Mouse (Mus musculus) limb, embryonic 11.5 days (tissue): ENCODE data around the gene 5330417C22Rik. TPM values are rescaled to one million over a fixed set of nuclear protein-coding genes. Genes with fewer than 3 reads are reported as not detected.

ENCODE experiments used
- ATAC-seq: fragments of 200-750 bp; cut with Nextera tagmentation; 2 replicates; pipeline ENCODE4 v1.8.0; 2017; ENCODE audit warnings: low read depth; ENCODE audit not compliant: insufficient number of reproducible peaks, low FRiP score, low TSS enrichment
- DNase-seq: peaks from one replicate; pipeline ENCODE4 v3.0.0-alpha.2; 2015; ENCODE audit warnings: low spot score
- H3K27ac ChIP-seq: fragments of 300-500 bp; sonication (generic); replicated peaks from 2 replicates; pipeline ENCODE4 v1.5.1; 2014; ENCODE audit warnings: low read depth, mild to moderate bottlenecking, low read length
- H3K27me3 ChIP-seq: fragments of 300-500 bp; sonication (generic); 2 replicates; pipeline ENCODE4 v1.6.1; 2014; ENCODE audit warnings: mild to moderate bottlenecking, low read length, mixed read lengths; ENCODE audit not compliant: control insufficient read depth, insufficient read depth
- H3K36me3 ChIP-seq: fragments of 300-500 bp; sonication (generic); 2 replicates; pipeline ENCODE4 v1.6.1; 2014; ENCODE audit warnings: mild to moderate bottlenecking, low read length, moderate library complexity, mixed read lengths; ENCODE audit not compliant: control insufficient read depth, insufficient read depth
- H3K4me1 ChIP-seq: fragments of 300-500 bp; sonication (generic); 2 replicates; pipeline ENCODE4 v1.6.1; 2014; ENCODE audit warnings: low read length, mixed read lengths; ENCODE audit not compliant: control insufficient read depth, insufficient read depth
- H3K4me2 ChIP-seq: fragments of 300-500 bp; sonication (generic); 2 replicates; pipeline ENCODE4 v1.6.1; 2014; ENCODE audit warnings: low read depth, mild to moderate bottlenecking, moderate library complexity; ENCODE audit not compliant: severe bottlenecking
- H3K4me3 ChIP-seq: fragments of 300-500 bp; sonication (generic); 2 replicates; pipeline ENCODE4 v1.5.1; 2014; ENCODE audit warnings: low read depth, low read length
- H3K9ac ChIP-seq: fragments of 300-500 bp; sonication (generic); 2 replicates; pipeline ENCODE4 v1.6.1; 2014; ENCODE audit warnings: mild to moderate bottlenecking, low read length
- H3K9me3 ChIP-seq: fragments of 300-500 bp; sonication (generic); 2 replicates; pipeline ENCODE4 v1.6.1; 2016; ENCODE audit warnings: low read length; ENCODE audit not compliant: control insufficient read depth
- WGBS: fragments of 180-500 bp; shearing (Covaris S2); extraction: QIAGEN DNeasy Blood & Tissue Kit; methylation state at CpG from one replicate; pipeline ENCODE4 v1.1.7; 2014; 5-methylcytosine and 5-hydroxymethylcytosine counted together
- polyA plus RNA-seq: library from polyadenylated mRNA; unstranded; fragments of >200 nt; fragmentation: Nextera tagmentation; extraction: Ambion mirVana; gene quantifications from 2 replicates; pipeline ENCODE4 v1.2.1, GENCODE M21; 2014

5330417C22Rik gene
- polyA plus RNA-seq, 1 experiment from 2014 or later, result 0.21 TPM

DNA sequence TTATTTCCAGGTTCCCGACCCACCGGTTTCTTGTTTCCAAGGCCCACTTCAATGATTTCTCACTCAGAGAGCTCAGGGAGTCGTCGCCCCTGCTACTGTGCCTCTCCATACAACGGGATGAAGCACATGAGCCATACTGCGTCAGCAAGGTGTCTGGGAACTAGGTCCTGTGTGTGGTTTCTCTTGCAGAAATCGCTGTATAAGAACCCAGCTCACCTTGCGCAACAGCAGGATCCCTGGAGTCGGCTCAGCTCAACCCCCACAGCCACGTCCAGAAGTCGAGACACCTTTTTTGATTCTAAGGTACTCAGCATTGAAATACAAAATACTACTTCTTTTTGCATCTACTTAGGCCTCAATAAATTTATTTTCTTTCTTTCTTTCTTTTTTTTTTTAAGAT lies 6.0 kb upstream of the 5330417C22Rik start:
- Histone ChIP-seq H3K9me3 (no peaks in the 10 kb centered on the region), H3K27ac (no peak overlapping the region), H3K4me1 (0 out of 2 replicates have a peak, but pooled peaks cover 2% of the 10 kb centered on the region), H3K4me3 (no peak overlapping the region), H3K9ac (no peak overlapping the region), H3K27me3 (no peaks in the 10 kb centered on the region), H3K4me2 (no peak overlapping the region), H3K36me3 (no peaks in the 10 kb centered on the region)
- no peak for DNase-seq
- WGBS, result 80% methylated on average over 11 of the region's 11 CpGs
- ATAC-seq, result no peak

DNA sequence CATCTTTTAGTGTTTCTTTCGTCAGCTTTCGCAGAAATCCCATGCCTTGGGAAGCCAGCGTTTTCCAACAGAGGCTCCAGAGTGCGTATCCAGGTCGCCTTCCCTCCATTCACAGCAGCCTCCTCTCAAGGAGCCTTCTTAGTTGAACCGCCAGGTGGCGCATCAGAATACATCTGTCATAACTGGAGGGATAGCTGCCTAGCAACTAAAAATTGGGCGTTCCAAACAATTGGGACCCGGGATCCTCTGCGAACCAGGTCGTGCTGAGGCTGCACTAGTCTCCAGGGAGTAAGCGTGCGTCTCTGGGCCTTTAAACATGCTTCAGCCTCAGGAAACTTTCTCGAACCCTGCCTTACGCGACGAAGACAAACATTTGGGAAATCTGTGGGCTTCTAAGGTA lies 967 bp upstream of the 5330417C22Rik start:
- 7% methylated on average over 17 of the region's 17 CpGs for WGBS
- H3K4me3 ChIP-seq, result no peak overlapping the region
- 0 out of 2 replicates have a peak, but pooled peaks cover 2% of the 10 kb centered on the region for H3K4me1 ChIP-seq
- peak overlapping the region; percentile 13; the same call in 1 of the 2 replicates for H3K9ac ChIP-seq
- peak overlapping the region; percentile 21; the same call in 1 of the 2 replicates for H3K4me2 ChIP-seq
- DNase-seq (peak; percentile 89), ATAC-seq (peak; percentile 64; the same call in 1 of the 2 replicates)
- H3K36me3 ChIP-seq, result no peaks in the 10 kb centered on the region
- H3K9me3 ChIP-seq, result no peaks in the 10 kb centered on the region
- H3K27ac ChIP-seq, result no peak overlapping the region
- H3K27me3 ChIP-seq, result peaks cover 16% of the 10 kb centered on the region

DNA sequence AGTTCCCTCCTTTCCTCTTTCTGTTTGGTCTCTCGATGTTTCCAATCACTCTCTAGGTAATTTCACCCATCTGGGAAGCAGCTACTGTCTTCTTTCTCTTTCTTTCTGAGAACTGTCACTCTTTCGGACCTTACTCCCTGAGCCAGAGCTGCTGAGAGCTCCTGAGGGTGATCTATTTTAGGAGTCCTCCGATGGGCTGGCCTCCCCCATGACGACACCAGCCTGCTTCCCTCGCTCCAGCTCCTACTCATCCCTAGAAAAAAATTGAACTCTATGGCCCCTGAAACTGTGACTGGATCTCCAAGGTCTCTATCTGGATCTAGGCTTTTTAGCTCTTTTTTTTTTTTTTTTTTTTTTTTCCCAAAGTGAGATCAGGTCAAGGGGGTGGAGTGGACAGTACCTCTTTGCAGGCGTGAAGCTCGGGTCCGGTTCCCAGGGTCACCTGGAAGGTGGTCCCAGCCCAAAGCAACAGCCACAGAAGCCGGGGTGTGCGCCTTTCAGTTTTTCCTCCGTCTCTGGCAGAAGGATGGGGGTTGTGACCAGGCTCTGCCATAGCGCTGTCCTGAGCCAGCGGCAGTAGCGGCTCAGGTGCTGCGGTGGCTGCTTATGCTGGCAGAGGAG lies 330 bp downstream of the 5330417C22Rik start:
- Histone ChIP-seq H3K9ac (no peak overlapping the region), H3K4me1 (0 out of 2 replicates have a peak, but pooled peaks cover 2% of the 10 kb centered on the region), H3K27me3 (peaks cover 16% of the 10 kb centered on the region), H3K27ac (no peak overlapping the region), H3K9me3 (no peaks in the 10 kb centered on the region), H3K36me3 (no peaks in the 10 kb centered on the region), H3K4me3 (peak overlapping the region; percentile 38), H3K4me2 (peak overlapping the region; percentile 84)
- DNase-seq (no peak), ATAC-seq (no peak)
- 7% methylated on average over 15 of the region's 15 CpGs for WGBS

DNA sequence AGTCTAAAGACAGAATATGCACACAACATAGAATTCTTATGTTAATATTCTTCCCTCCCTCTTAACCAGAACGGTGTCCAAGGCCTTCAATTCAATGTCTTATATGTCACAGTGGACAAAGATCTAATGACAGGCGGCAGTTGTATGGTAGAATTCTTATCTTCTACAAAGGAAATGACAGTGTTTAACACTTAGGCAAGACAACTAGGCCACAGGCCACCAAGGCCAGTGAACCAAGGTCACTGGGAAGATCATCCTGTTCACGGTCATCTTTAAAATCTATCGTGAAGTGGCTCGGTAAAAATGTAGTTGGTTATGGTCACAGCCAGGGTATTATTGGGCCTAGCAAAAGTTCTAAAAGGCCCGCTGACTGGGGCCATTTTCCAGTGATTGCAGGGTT lies 2.4 kb downstream of the 5330417C22Rik start, which contains the start of gene 1700013F07Rik:
Gene 1700013F07Rik, plus strand, starts transcription at position 200 of the 400 bp plus-strand sequence.
- no peak for ATAC-seq
- peaks cover 16% of the 10 kb centered on the region for H3K27me3 ChIP-seq
- no peaks in the 10 kb centered on the region for H3K36me3 ChIP-seq
- H3K4me2 ChIP-seq, result no peak within 1 kb of the TSS
- no peak within 1 kb of the TSS for H3K4me3 ChIP-seq
- H3K4me1 ChIP-seq, result 0 out of 2 replicates have a peak, but pooled peaks cover 2% of the 10 kb centered on the region
- H3K9me3 ChIP-seq, result no peaks in the 10 kb centered on the region
- WGBS, result 93% methylated on average over 6 of the region's 6 CpGs
- no peak for DNase-seq
- H3K27ac ChIP-seq, result no peak within 1 kb of the TSS
- H3K9ac ChIP-seq, result no peak within 1 kb of the TSS

DNA sequence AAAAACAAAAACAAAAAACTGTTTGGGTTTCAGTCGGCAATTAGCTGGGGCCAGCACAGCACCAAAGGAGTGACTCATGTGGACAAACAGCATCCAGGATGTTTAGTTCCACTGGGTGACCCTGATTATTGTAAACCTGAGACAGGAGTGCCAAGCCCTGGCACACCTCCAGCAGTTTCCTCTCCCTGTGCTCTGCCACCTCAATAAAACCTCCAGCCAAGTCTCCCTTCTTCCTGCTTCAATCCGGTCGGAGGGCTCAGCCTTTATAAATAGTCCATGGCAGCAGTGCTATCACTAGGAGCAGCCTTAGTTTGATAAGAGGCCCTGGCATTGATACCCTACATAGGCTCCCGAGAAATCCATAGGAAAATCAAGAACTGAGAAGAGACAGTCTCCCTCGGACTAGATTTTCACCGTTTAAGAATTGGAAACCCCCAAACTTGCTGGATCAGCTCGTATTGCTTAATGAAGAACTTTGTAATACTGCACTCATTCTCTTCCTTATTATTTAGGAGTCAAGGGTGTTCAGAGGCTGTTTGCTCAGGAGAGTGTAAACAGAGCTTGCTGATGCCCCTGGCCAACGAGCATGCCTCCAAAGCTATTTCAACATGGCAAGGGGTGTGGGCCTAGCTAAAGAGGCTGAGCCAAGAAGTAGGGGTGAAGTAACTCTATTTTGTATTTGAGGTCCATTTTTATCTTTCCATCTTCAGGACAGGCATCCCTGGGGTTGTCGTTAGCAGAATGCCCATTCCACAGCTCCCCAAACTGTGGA lies 3.0 kb downstream of the 5330417C22Rik start:
- no peak overlapping the region for H3K9ac ChIP-seq
- no peaks in the 10 kb centered on the region for H3K36me3 ChIP-seq
- no peak overlapping the region for H3K4me2 ChIP-seq
- no peak overlapping the region for H3K27ac ChIP-seq
- DNase-seq, result no peak
- WGBS, result 79% methylated on average over 9 of the region's 9 CpGs
- H3K27me3 ChIP-seq, result peaks cover 16% of the 10 kb centered on the region
- ATAC-seq, result no peak
- 0 out of 2 replicates have a peak, but pooled peaks cover 2% of the 10 kb centered on the region for H3K4me1 ChIP-seq
- no peak overlapping the region for H3K4me3 ChIP-seq
- no peaks in the 10 kb centered on the region for H3K9me3 ChIP-seq

DNA sequence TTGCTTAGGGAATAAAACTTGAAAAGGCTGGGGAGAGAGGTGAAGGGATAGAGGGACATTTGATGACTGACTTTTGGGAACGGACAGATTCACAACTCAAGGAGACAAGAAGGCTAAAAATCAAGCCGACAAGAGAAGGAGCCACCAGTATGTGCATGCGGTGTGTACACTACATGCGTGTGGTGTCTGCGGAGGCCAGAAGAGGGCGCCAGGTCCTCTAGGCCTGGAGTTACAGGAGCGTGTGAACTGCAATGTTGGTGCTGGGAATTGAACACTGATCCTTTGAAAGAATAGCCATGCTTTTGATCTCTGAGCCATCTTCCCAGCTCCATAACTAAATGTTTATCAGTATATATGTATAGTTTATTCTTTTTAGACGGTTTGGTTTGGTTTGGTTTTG lies 7.8 kb downstream of the 5330417C22Rik start:
- no peaks in the 10 kb centered on the region for H3K9me3 ChIP-seq
- DNase-seq (no peak), ATAC-seq (no peak)
- no peak overlapping the region for H3K4me2 ChIP-seq
- no peak overlapping the region for H3K27ac ChIP-seq
- no peak overlapping the region for H3K4me3 ChIP-seq
- no peaks in the 10 kb centered on the region for H3K4me1 ChIP-seq
- no peak overlapping the region for H3K9ac ChIP-seq
- 93% methylated on average over 8 of the region's 8 CpGs for WGBS
- H3K27me3 ChIP-seq, result no peaks in the 10 kb centered on the region
- H3K36me3 ChIP-seq, result no peaks in the 10 kb centered on the region

DNA sequence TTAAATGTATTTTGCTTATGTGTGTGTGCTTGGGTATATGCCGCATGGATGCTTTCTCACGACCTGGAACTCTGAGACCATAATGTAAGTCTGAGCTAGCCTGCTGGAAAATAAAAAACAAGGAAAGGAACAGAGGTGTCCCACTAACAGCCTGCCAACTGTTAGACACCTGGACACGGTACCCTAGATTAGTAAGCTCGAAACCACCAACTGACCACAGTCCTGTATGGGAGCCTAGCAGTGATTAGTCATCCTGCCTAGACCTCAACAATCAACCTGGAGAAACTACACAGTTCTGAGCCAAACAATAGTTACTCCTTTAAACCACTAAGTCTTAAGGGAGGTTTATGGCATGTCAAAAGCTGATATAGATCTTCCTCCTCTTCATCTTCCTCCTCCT lies 12.9 kb downstream of the 5330417C22Rik start:
- Histone ChIP-seq H3K27me3 (no peaks in the 10 kb centered on the region), H3K4me1 (no peaks in the 10 kb centered on the region), H3K9me3 (no peaks in the 10 kb centered on the region), H3K36me3 (no peaks in the 10 kb centered on the region), H3K4me2 (no peak overlapping the region), H3K9ac (no peak overlapping the region), H3K4me3 (no peak overlapping the region), H3K27ac (no peak overlapping the region)
- no peak for DNase-seq
- WGBS, result 88% methylated on average over 4 of the region's 4 CpGs
- no peak for ATAC-seq

DNA sequence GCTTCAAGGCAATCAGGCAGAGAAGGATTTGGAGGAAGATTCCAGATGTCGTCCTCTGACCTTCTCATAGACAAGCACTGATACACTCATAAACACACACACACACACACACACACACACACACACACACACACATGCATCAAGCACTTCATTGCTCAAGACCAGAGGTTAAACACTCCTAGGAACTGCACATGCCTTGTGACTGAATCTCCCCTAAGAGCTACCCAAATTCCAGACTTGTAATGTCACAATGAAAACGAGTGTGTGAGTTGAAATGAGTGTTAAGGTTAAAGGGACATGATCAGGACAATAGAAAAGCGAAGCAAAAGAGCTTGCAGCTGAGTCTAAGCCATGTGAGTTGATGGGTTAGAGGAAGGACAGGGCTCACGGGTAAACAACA lies 18.1 kb downstream of the 5330417C22Rik start:
- Histone ChIP-seq H3K9ac (no peak overlapping the region), H3K4me2 (no peak overlapping the region), H3K9me3 (no peaks in the 10 kb centered on the region), H3K4me1 (no peaks in the 10 kb centered on the region), H3K27ac (no peak overlapping the region), H3K27me3 (no peaks in the 10 kb centered on the region), H3K36me3 (no peaks in the 10 kb centered on the region), H3K4me3 (no peak overlapping the region)
- ATAC-seq (no peak), DNase-seq (no peak)
- 70% methylated on average over 4 of the region's 4 CpGs for WGBS
